Mouse (Mus musculus) small intestine, adult 2 months (tissue): Measurements from ENCODE around the gene Gm20388.

Experiments used
- CTCF ChIP-seq: fragments of 200-500 bp; IDR thresholded peaks from 2 replicates; pipeline ENCODE4 v1.5.1; 2012; ENCODE audit warnings: low read depth, mild to moderate bottlenecking, control low read depth, inconsistent platforms, low read length, moderate library complexity, mixed read lengths; ENCODE audit not compliant: insufficient replicate concordance, insufficient read length; ENCODE audit errors: extremely low read depth
- POLR2A ChIP-seq: fragments of 200-500 bp; IDR thresholded peaks from 2 replicates; pipeline ENCODE4 v1.6.1; 2012; ENCODE audit warnings: low read depth, mild to moderate bottlenecking, control low read depth, inconsistent platforms, low read length, moderate library complexity

DNA sequence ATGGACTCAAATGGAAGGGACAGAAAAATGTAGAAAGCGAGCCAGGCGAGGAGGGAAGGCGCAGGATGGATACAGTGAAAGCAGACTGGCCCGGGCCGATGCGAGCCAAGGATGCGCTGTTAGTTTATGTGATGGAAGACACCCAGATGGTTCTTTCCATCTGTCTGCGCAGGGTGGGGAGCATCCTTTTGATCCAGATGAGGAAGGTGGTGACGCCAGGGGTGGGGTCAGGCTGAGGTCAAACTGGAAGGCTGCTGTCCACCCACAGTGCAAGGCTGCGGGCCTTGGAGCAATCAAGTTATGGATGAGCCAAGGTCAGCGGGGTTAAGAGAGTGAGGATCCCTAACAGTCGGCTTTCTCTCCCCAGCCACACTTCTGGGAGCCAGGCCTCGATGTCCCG, 2025.8 kb downstream of the Gm20388 start:
- TF ChIP-seq CTCF: no peak
- TF ChIP-seq POLR2A: no peak
